Mouse (Mus musculus) neutrophil, adult 5-6 weeks (primary cell): Measurements from ENCODE around the gene Mthfd2l. TPM values are rescaled to one million over a fixed set of nuclear protein-coding genes. Genes with fewer than 3 reads are reported as not detected.

ENCODE experiments used
- ATAC-seq: fragments of 151-379, 151-347 bp; 2 replicates; pipeline ENCODE4 v1.8.0; 2017; ENCODE audit warnings: mild to moderate bottlenecking, moderate TSS enrichment; ENCODE audit not compliant: insufficient number of reproducible peaks, poor library complexity, low FRiP score, severe bottlenecking; ENCODE audit errors: extremely low read depth
- total RNA-seq: library from RNA; stranded (forward); fragments of 200-1000 nt; gene quantifications from 2 replicates; pipeline ENCODE4 v1.2.3, GENCODE M21; 2017

Gene Mthfd2l
- total RNA-seq, 1 experiment from 2014 or later = 7.7 TPM

GRCm38 (mm10) chr5:90931911-90932310, 994 bp downstream of the Mthfd2l start:
- ATAC-seq = 0 out of 2 replicates have a peak, but pooled peaks have one; percentile 2

GRCm38 (mm10) chr5:90936706-90937105, 5.8 kb downstream of the Mthfd2l start:
- ATAC-seq = no peak

GRCm38 (mm10) chr5:90945453-90945852, 14.5 kb downstream of the Mthfd2l start:
- no peak for ATAC-seq

- ATAC-seq = no peak
These were observed 18.6 kb downstream of the Mthfd2l start for GRCm38 (mm10) chr5:90949499-90949898.

GRCm38 (mm10) chr5:90951475-90951874, 20.6 kb downstream of the Mthfd2l start:
- ATAC-seq = peak; percentile 90; the same call in 1 of the 2 replicates

GRCm38 (mm10) chr5:90952731-90953481, 22.0 kb downstream of the Mthfd2l start:
- no peak for ATAC-seq

GRCm38 (mm10) chr5:90964316-90964715, 33.4 kb downstream of the Mthfd2l start:
- peak; percentile 51; the same call in 1 of the 2 replicates for ATAC-seq

- no peak for ATAC-seq
These were observed 33.8 kb downstream of the Mthfd2l start for GRCm38 (mm10) chr5:90964764-90965163.

- no peak for ATAC-seq
These were observed 34.5 kb downstream of the Mthfd2l start for GRCm38 (mm10) chr5:90965386-90965785.

GRCm38 (mm10) chr5:90977244-90977643, 46.3 kb downstream of the Mthfd2l start:
- ATAC-seq = no peak

- ATAC-seq = no peak
These were observed 49.4 kb downstream of the Mthfd2l start for GRCm38 (mm10) chr5:90980297-90980696.

- no peak for ATAC-seq
These were observed 56.7 kb downstream of the Mthfd2l start for GRCm38 (mm10) chr5:90987605-90988004.

- ATAC-seq = no peak
These were observed 57.2 kb downstream of the Mthfd2l start for GRCm38 (mm10) chr5:90988149-90988548.

- ATAC-seq = no peak
These were observed 57.7 kb downstream of the Mthfd2l start for GRCm38 (mm10) chr5:90988592-90988991.

GRCm38 (mm10) chr5:90999942-91000341, 69.0 kb downstream of the Mthfd2l start:
- no peak for ATAC-seq

- no peak for ATAC-seq
These were observed 84.3 kb downstream of the Mthfd2l start for GRCm38 (mm10) chr5:91015216-91015615.

- ATAC-seq = no peak
These were observed 92.2 kb downstream of the Mthfd2l start for GRCm38 (mm10) chr5:91023114-91023513.

GRCm38 (mm10) chr5:91027164-91027563, 96.2 kb downstream of the Mthfd2l start, which contains the start of gene Epgn:
Gene Epgn, plus strand, starts transcription at chr5:91027464.
- no peak for ATAC-seq

GRCm38 (mm10) chr5:91027840-91028239, 96.9 kb downstream of the Mthfd2l start:
- no peak for ATAC-seq

- no peak for ATAC-seq
These were observed 99.7 kb downstream of the Mthfd2l start for GRCm38 (mm10) chr5:91030629-91031028.

GRCm38 (mm10) chr5:91035341-91035740, 104.4 kb downstream of the Mthfd2l start:
- no peak for ATAC-seq
